Mouse (Mus musculus) telencephalon, adult 2 months (tissue): Measurements from ENCODE around the gene Plk1.

Experiments used
- DNase-seq: peaks from one replicate; pipeline ENCODE4 v3.0.0-alpha.2; 2011; ENCODE audit warnings: low read depth, low spot score

The Plk1 gene

GRCm38 (mm10) chr7:122191097-122191496, 31.9 kb downstream of the Plk1 start:
- no peak for DNase-seq

- DNase-seq: no peak
Measured at GRCm38 (mm10) chr7:122193919-122194318, 34.7 kb downstream of the Plk1 start.

- no peak for DNase-seq
Measured at GRCm38 (mm10) chr7:122196771-122197170, 37.5 kb downstream of the Plk1 start.

GRCm38 (mm10) chr7:122197306-122197705, 38.1 kb downstream of the Plk1 start:
- peak; percentile 32 for DNase-seq

GRCm38 (mm10) chr7:122199296-122199695, 40.1 kb downstream of the Plk1 start:
- DNase-seq: no peak

- no peak for DNase-seq
Measured at GRCm38 (mm10) chr7:122203936-122204335, 44.7 kb downstream of the Plk1 start.

- no peak for DNase-seq
Measured at GRCm38 (mm10) chr7:122206121-122206520, 46.9 kb downstream of the Plk1 start.

GRCm38 (mm10) chr7:122208276-122209021, 49.2 kb downstream of the Plk1 start:
- DNase-seq: no peak

- DNase-seq: no peak
Measured at GRCm38 (mm10) chr7:122219315-122219801, 60.1 kb downstream of the Plk1 start, which contains the start of gene Chp2. Chp2 (plus strand) TSS chr7:122219496.
